ENCODE assay signal across 20 mouse cellular contexts in genomic region chr14:120418964-120419363, GRCm38 (mm10). TPM values are rescaled to one million over a fixed set of nuclear protein-coding genes. Genes with fewer than 3 reads are reported as not detected.
A peak's percentile ranks its signal among the peaks of the same experiment; 100 is the strongest.
DNase-seq lines count a peak whose midpoint lies in the region; ATAC-seq and TF ChIP-seq lines count a peak whose summit lies in the region.
"Had no signal": no experiment of that assay in that cellular context is flagged by ENCODE, and none has a peak within 500 bp of the region (broad histone marks: within the 10 kb centered on the region; RNA-seq: fewer than 3 reads in every experiment).

No protein-coding gene starts in this region.

- no peaks in the 10 kb centered on the region for H3K36me3 ChIP-seq in hindbrain, embryonic 11.5 days (ENCODE audit: control insufficient read depth, insufficient read depth, low read length)
- peaks cover 7% of the 10 kb centered on the region; the same call in 1 of the 2 replicates for H3K36me3 ChIP-seq in hindbrain, postnatal 0 days (ENCODE audit: insufficient read depth, low read length)
- H3K36me3 ChIP-seq in lung, embryonic 14.5 days (ENCODE audit: insufficient read depth), result peaks cover 56% of the 10 kb centered on the region
- peaks cover 53% of the 10 kb centered on the region for H3K36me3 ChIP-seq in intestine, postnatal 0 days (ENCODE audit: control insufficient read depth, insufficient read depth)
- H3K36me3 ChIP-seq: midbrain, embryonic 15.5 days had no signal

- H3K27ac ChIP-seq in hindbrain, embryonic 11.5 days (ENCODE audit: low read depth, low read length), result no peak overlapping the region
- no peak overlapping the region for H3K27ac ChIP-seq in hindbrain, postnatal 0 days
- H3K27ac ChIP-seq in lung, embryonic 14.5 days (ENCODE audit: low read depth), result no peak overlapping the region
- H3K27ac ChIP-seq in intestine, postnatal 0 days (ENCODE audit: low read depth, low read length), result no peak overlapping the region
- H3K27ac ChIP-seq: embryonic facial prominence, embryonic 13.5 days; hindbrain, embryonic 15.5 days; kidney, embryonic 15.5 days; macrophage; midbrain, embryonic 15.5 days had no signal

- H3K4me1 ChIP-seq in hindbrain, embryonic 11.5 days (replicated peaks; ENCODE audit: control insufficient read depth, insufficient read depth, low read length), result no peaks in the 10 kb centered on the region
- H3K4me1 ChIP-seq in hindbrain, postnatal 0 days (ENCODE audit: insufficient read depth, low read length), result no peaks in the 10 kb centered on the region
- H3K4me1 ChIP-seq in lung, embryonic 14.5 days (ENCODE audit: insufficient read depth), result peaks cover 4% of the 10 kb centered on the region; the same call in 1 of the 2 replicates
- H3K4me1 ChIP-seq in intestine, postnatal 0 days (replicated peaks; ENCODE audit: control insufficient read depth, insufficient read depth, low read length), result no peaks in the 10 kb centered on the region
- H3K4me1 ChIP-seq: hindbrain, embryonic 15.5 days; midbrain, embryonic 15.5 days had no signal

- no peaks in the 10 kb centered on the region for H3K9me3 ChIP-seq in hindbrain, embryonic 11.5 days (ENCODE audit: control insufficient read depth, low read length)
- H3K9me3 ChIP-seq in hindbrain, postnatal 0 days (ENCODE audit: low read length), result no peaks in the 10 kb centered on the region
- no peaks in the 10 kb centered on the region for H3K9me3 ChIP-seq in lung, embryonic 14.5 days (ENCODE audit: low read depth, low read length)
- no peaks in the 10 kb centered on the region for H3K9me3 ChIP-seq in intestine, postnatal 0 days (ENCODE audit: control insufficient read depth)
- H3K9me3 ChIP-seq: embryonic facial prominence, embryonic 13.5 days; G1E; hindbrain, embryonic 15.5 days; kidney, embryonic 15.5 days; midbrain, embryonic 15.5 days had no signal

- H3K9ac ChIP-seq in hindbrain, embryonic 11.5 days (ENCODE audit: low read depth, low read length), result no peak overlapping the region
- no peak overlapping the region for H3K9ac ChIP-seq in hindbrain, postnatal 0 days (replicated peaks; ENCODE audit: low read length)
- no peak overlapping the region for H3K9ac ChIP-seq in lung, embryonic 14.5 days
- H3K9ac ChIP-seq in intestine, postnatal 0 days (ENCODE audit: low read depth, low read length), result no peak overlapping the region
- H3K9ac ChIP-seq: embryonic facial prominence, embryonic 13.5 days; hindbrain, embryonic 15.5 days; kidney, embryonic 15.5 days; midbrain, embryonic 15.5 days had no signal

- peak; percentile 29 for DNase-seq in hindbrain, embryonic 11.5 days (ENCODE audit: low spot score)
- DNase-seq in hindbrain, postnatal 0 days (ENCODE audit: low spot score), result no peak
- DNase-seq in lung, embryonic 14.5 days, result peak; percentile 45
- DNase-seq in lung, postnatal 4 days, result no peak
- DNase-seq in Muller cell, postnatal 12 days (ENCODE audit: inconsistent ontology term), result peak; percentile 18
- DNase-seq in urinary bladder, postnatal 10 days (ENCODE audit: low spot score), result no peak
- no peak for DNase-seq in adrenal gland, postnatal 4 days (ENCODE audit: low spot score in 2 of 2)
- DNase-seq: adrenal gland, adult 8-10 months; cerebellum, adult 11 months; cerebellum, postnatal 14 days; gastrocnemius, postnatal 10 days; heart, postnatal 14 days; thymus, postnatal 14 days had no signal

- no peak for ATAC-seq in hindbrain, embryonic 11.5 days (ENCODE audit: low FRiP score)
- no peak for ATAC-seq in hindbrain, postnatal 0 days
- ATAC-seq in lung, embryonic 14.5 days (ENCODE audit: insufficient read depth), result peak; percentile 38; the same call in 1 of the 2 replicates
- 0 out of 2 replicates have a peak, but pooled peaks have one; percentile 16 for ATAC-seq in intestine, postnatal 0 days
- ATAC-seq: midbrain, embryonic 15.5 days had no signal

- H3K4me3 ChIP-seq in hindbrain, embryonic 11.5 days (ENCODE audit: low read depth, low read length), result no peak overlapping the region
- no peak overlapping the region for H3K4me3 ChIP-seq in hindbrain, postnatal 0 days (ENCODE audit: low read length)
- H3K4me3 ChIP-seq in lung, embryonic 14.5 days (ENCODE audit: low read depth, low read length), result no peak overlapping the region
- H3K4me3 ChIP-seq in intestine, postnatal 0 days (ENCODE audit: low read depth, low read length), result no peak overlapping the region
- H3K4me3 ChIP-seq: embryonic facial prominence, embryonic 13.5 days; hindbrain, embryonic 15.5 days; kidney, embryonic 15.5 days; midbrain, embryonic 15.5 days had no signal

- WGBS in hindbrain, embryonic 11.5 days, result 67% methylated on average over 14 of the region's 14 CpGs
- WGBS in hindbrain, postnatal 0 days, result 79% methylated on average over 14 of the region's 14 CpGs
- WGBS in lung, embryonic 14.5 days, result 74% methylated on average over 14 of the region's 14 CpGs
- 81% methylated on average over 14 of the region's 14 CpGs for WGBS in intestine, postnatal 0 days

- no peaks in the 10 kb centered on the region for H3K27me3 ChIP-seq in hindbrain, embryonic 11.5 days (ENCODE audit: control insufficient read depth, insufficient read depth, low read length)
- H3K27me3 ChIP-seq in hindbrain, postnatal 0 days (ENCODE audit: insufficient read depth, low read length), result no peaks in the 10 kb centered on the region
- no peaks in the 10 kb centered on the region for H3K27me3 ChIP-seq in lung, embryonic 14.5 days (ENCODE audit: insufficient read depth, low read length)
- no peaks in the 10 kb centered on the region for H3K27me3 ChIP-seq in intestine, postnatal 0 days (replicated peaks; ENCODE audit: control insufficient read depth, insufficient read depth, low read length)
- H3K27me3 ChIP-seq: embryonic facial prominence, embryonic 13.5 days; hindbrain, embryonic 15.5 days; kidney, embryonic 15.5 days; midbrain, embryonic 15.5 days had no signal

- no peak for TF ChIP-seq CTCF in hindbrain, postnatal 0 days (IDR thresholded peaks at IDR 0.05; ENCODE audit: low read depth)
- no peak for TF ChIP-seq CTCF in lung, embryonic 14.5 days (IDR thresholded peaks at IDR 0.05; ENCODE audit: low read depth)
- no peak for TF ChIP-seq CTCF in intestine, postnatal 0 days (IDR thresholded peaks at IDR 0.05; ENCODE audit: low read depth)

- no peak overlapping the region for H3K4me2 ChIP-seq in hindbrain, embryonic 11.5 days (replicated peaks; ENCODE audit: low read depth, low read length)
- H3K4me2 ChIP-seq in hindbrain, postnatal 0 days (ENCODE audit: low read depth, low read length), result no peak overlapping the region
- no peak overlapping the region for H3K4me2 ChIP-seq in lung, embryonic 14.5 days
- no peak overlapping the region for H3K4me2 ChIP-seq in intestine, postnatal 0 days (replicated peaks; ENCODE audit: low read depth)
- H3K4me2 ChIP-seq: embryonic facial prominence, embryonic 13.5 days; hindbrain, embryonic 15.5 days; kidney, embryonic 15.5 days; midbrain, embryonic 15.5 days had no signal

RNA-seq across cellular contexts. Expression of gene Rap2a, which starts 59.3 kb away (rescaled TPM):
- 19.2 and 20.1 TPM in 2 replicates for polyA plus RNA-seq in hindbrain, embryonic 11.5 days (2014; fragmentation: Nextera tagmentation; extraction: Ambion mirVana)
- total RNA-seq in hindbrain, postnatal 0 days (2014; rRNA removed), result 45.4 and 53.7 TPM in 2 replicates
- 26.2 and 27.3 TPM in 2 replicates for polyA plus RNA-seq in hindbrain, postnatal 0 days (2015; fragmentation: Nextera tagmentation; extraction: Ambion mirVana)
- polyA plus RNA-seq in lung, embryonic 14.5 days (2014; fragmentation: Nextera tagmentation; extraction: Ambion mirVana), result 47.3 and 48.4 TPM in 2 replicates
- 8.3 and 9.7 TPM in 2 replicates for polyA plus RNA-seq in intestine, postnatal 0 days (2015; fragmentation: Nextera tagmentation; extraction: Ambion mirVana)
- total RNA-seq in adrenal gland, postnatal 4 days (2021), result 10 to 100 TPM; 24.3 to 28.5 TPM

Comparison
In these comparisons a context has a peak if more than half of its experiments do, and no peak if none do; other contexts are left out.
1. DNase-seq: peak in hindbrain, embryonic 11.5 days (single experiment), lung, embryonic 14.5 days (single experiment) and Muller cell, postnatal 12 days (single experiment); none in hindbrain, postnatal 0 days (single experiment), lung, postnatal 4 days (0 of 2), urinary bladder, postnatal 10 days (single experiment) and adrenal gland, postnatal 4 days (0 of 2).
2. ATAC-seq: peak in lung, embryonic 14.5 days (single experiment) and intestine, postnatal 0 days (single experiment); none in hindbrain, embryonic 11.5 days (single experiment) and hindbrain, postnatal 0 days (single experiment).